Mouse (Mus musculus) stomach, embryonic 15.5 days (tissue): ENCODE results near the gene Tfdp2. TPM values are rescaled to one million over a fixed set of nuclear protein-coding genes. Genes with fewer than 3 reads are reported as not detected.
A peak's percentile ranks its signal among the peaks of the same experiment; 100 is the strongest.
"Not testable (repeated sequence)": the region's sequence is repeated elsewhere in the genome, so short reads cannot be mapped to it uniquely, and the experiment has no call there.

Experiments
- ATAC-seq: fragments of 200-750 bp; cut with Nextera tagmentation; 2 replicates; pipeline ENCODE4 v1.8.0; 2017; ENCODE audit warnings: low read depth, moderate number of reproducible peaks, moderate TSS enrichment; ENCODE audit not compliant: insufficient read depth, low FRiP score
- H3K27ac ChIP-seq: fragments of 300-500 bp; sonication (generic); 2 replicates; pipeline ENCODE4 v1.5.1; 2015; ENCODE audit warnings: mild to moderate bottlenecking, inconsistent platforms
- H3K27me3 ChIP-seq: fragments of 300-500 bp; sonication (generic); replicated peaks from 2 replicates; pipeline ENCODE4 v1.6.1; 2015; ENCODE audit warnings: inconsistent platforms
- H3K36me3 ChIP-seq: fragments of 300-500 bp; sonication (generic); 2 replicates; pipeline ENCODE4 v1.6.1; 2015; ENCODE audit warnings: inconsistent platforms
- H3K4me1 ChIP-seq: fragments of 300-500 bp; sonication (generic); 2 replicates; pipeline ENCODE4 v1.6.1; 2015; ENCODE audit warnings: inconsistent platforms
- H3K4me2 ChIP-seq: fragments of 300-500 bp; sonication (generic); 2 replicates; pipeline ENCODE4 v1.6.1; 2015; ENCODE audit warnings: mild to moderate bottlenecking, inconsistent platforms
- H3K4me3 ChIP-seq: fragments of 300-500 bp; sonication (generic); replicated peaks from 2 replicates; pipeline ENCODE4 v1.5.1; 2015; ENCODE audit warnings: inconsistent platforms
- H3K9ac ChIP-seq: fragments of 300-500 bp; sonication (generic); 2 replicates; pipeline ENCODE4 v1.6.1; 2015; ENCODE audit warnings: inconsistent platforms
- H3K9me3 ChIP-seq: fragments of 300-500 bp; sonication (generic); 2 replicates; pipeline ENCODE4 v1.6.1; 2016; ENCODE audit warnings: inconsistent platforms
- WGBS: fragments of 180-500 bp; shearing (Covaris S2); methylation state at CpG from one replicate; pipeline ENCODE4 v1.1.7; 2015; 5-methylcytosine and 5-hydroxymethylcytosine counted together
- polyA plus RNA-seq: library from polyadenylated mRNA; unstranded; fragments of >200 nt; fragmentation: Nextera tagmentation; extraction: Ambion mirVana; gene quantifications from 2 replicates; pipeline ENCODE4 v1.2.1, GENCODE M21; 2015

The Tfdp2 gene
- polyA plus RNA-seq, 1 experiment from 2014 or later = 38.9 TPM

- Histone ChIP-seq H3K9ac (no peak overlapping the region), H3K9me3 (no peaks in the 10 kb centered on the region), H3K4me3 (no peak overlapping the region), H3K4me2 (no peak overlapping the region), H3K36me3 (0 out of 2 replicates have a peak, but pooled peaks cover 3% of the 10 kb centered on the region), H3K27ac (no peak overlapping the region), H3K4me1 (no peaks in the 10 kb centered on the region), H3K27me3 (no peaks in the 10 kb centered on the region)
- WGBS = 77% methylated on average over 6 of the region's 6 CpGs
- no peak for ATAC-seq
Measured at GRCm38 (mm10) chr9:96320551-96320980, 124.5 kb downstream of the Tfdp2 start.

- Histone ChIP-seq H3K9ac (no peak overlapping the region), H3K4me1 (peaks cover 4% of the 10 kb centered on the region; the same call in 1 of the 2 replicates), H3K27ac (no peak overlapping the region), H3K27me3 (no peaks in the 10 kb centered on the region), H3K36me3 (0 out of 2 replicates have a peak, but pooled peaks cover 3% of the 10 kb centered on the region), H3K4me2 (no peak overlapping the region), H3K4me3 (no peak overlapping the region), H3K9me3 (no peaks in the 10 kb centered on the region)
- 92% methylated on average over 15 of the region's 15 CpGs for WGBS
- ATAC-seq = no peak
Measured at GRCm38 (mm10) chr9:96322411-96323152, 126.5 kb downstream of the Tfdp2 start.

GRCm38 (mm10) chr9:96324502-96324901 is 128.4 kb downstream of the Tfdp2 start:
- H3K9me3 ChIP-seq = no peaks in the 10 kb centered on the region
- peaks cover 4% of the 10 kb centered on the region; the same call in 1 of the 2 replicates for H3K4me1 ChIP-seq
- no peaks in the 10 kb centered on the region for H3K27me3 ChIP-seq
- H3K4me3 ChIP-seq = no peak overlapping the region
- ATAC-seq = no peak
- 72% methylated on average over 4 of the region's 4 CpGs for WGBS
- H3K9ac ChIP-seq = no peak overlapping the region
- no peaks in the 10 kb centered on the region for H3K36me3 ChIP-seq
- no peak overlapping the region for H3K4me2 ChIP-seq
- H3K27ac ChIP-seq = no peak overlapping the region

GRCm38 (mm10) chr9:96326496-96326923 is 130.4 kb downstream of the Tfdp2 start:
- no peaks in the 10 kb centered on the region for H3K9me3 ChIP-seq
- 50% methylated on average over 6 of the region's 6 CpGs for WGBS
- H3K9ac ChIP-seq = no peak overlapping the region
- no peak overlapping the region for H3K4me2 ChIP-seq
- no peak for ATAC-seq
- no peaks in the 10 kb centered on the region for H3K27me3 ChIP-seq
- no peak overlapping the region for H3K4me3 ChIP-seq
- peaks cover 4% of the 10 kb centered on the region; the same call in 1 of the 2 replicates for H3K4me1 ChIP-seq
- 0 out of 2 replicates have a peak overlapping the region, but pooled peaks have one; percentile 36 for H3K27ac ChIP-seq
- no peaks in the 10 kb centered on the region for H3K36me3 ChIP-seq

- H3K4me3 ChIP-seq = no peak overlapping the region
- no peak overlapping the region for H3K9ac ChIP-seq
- H3K27me3 ChIP-seq = no peaks in the 10 kb centered on the region
- 80% methylated on average over 4 of the region's 4 CpGs for WGBS
- peaks cover 4% of the 10 kb centered on the region; the same call in 1 of the 2 replicates for H3K4me1 ChIP-seq
- ATAC-seq = no peak
- H3K9me3 ChIP-seq = no peaks in the 10 kb centered on the region
- no peak overlapping the region for H3K27ac ChIP-seq
- no peak overlapping the region for H3K4me2 ChIP-seq
- 0 out of 2 replicates have a peak, but pooled peaks cover 5% of the 10 kb centered on the region for H3K36me3 ChIP-seq
Measured at GRCm38 (mm10) chr9:96328226-96328625, 132.2 kb downstream of the Tfdp2 start.

GRCm38 (mm10) chr9:96331146-96331545 is 135.1 kb downstream of the Tfdp2 start:
- Histone ChIP-seq H3K9me3 (no peaks in the 10 kb centered on the region), H3K9ac (no peak overlapping the region), H3K4me2 (no peak overlapping the region), H3K4me3 (no peak overlapping the region), H3K27ac (no peak overlapping the region), H3K4me1 (peaks cover 2% of the 10 kb centered on the region; the same call in 1 of the 2 replicates), H3K36me3 (peaks cover 19% of the 10 kb centered on the region; the same call in 1 of the 2 replicates), H3K27me3 (no peaks in the 10 kb centered on the region)
- ATAC-seq = no peak
- WGBS = 89% methylated on average over 5 of the region's 5 CpGs

GRCm38 (mm10) chr9:96345750-96346149 is 149.7 kb downstream of the Tfdp2 start:
- Histone ChIP-seq H3K4me1 (no peaks in the 10 kb centered on the region; the same call in 1 of the 2 replicates), H3K9me3 (no peaks in the 10 kb centered on the region), H3K27ac (no peak overlapping the region), H3K9ac (no peak overlapping the region), H3K4me2 (no peak overlapping the region), H3K4me3 (no peak overlapping the region), H3K27me3 (no peaks in the 10 kb centered on the region), H3K36me3 (peaks cover 18% of the 10 kb centered on the region)
- 89% methylated on average over 3 of the region's 3 CpGs for WGBS
- ATAC-seq = no peak

GRCm38 (mm10) chr9:96348885-96349284 is 152.8 kb downstream of the Tfdp2 start:
- WGBS = 77% methylated on average over 5 of the region's 5 CpGs
- H3K9me3 ChIP-seq = no peaks in the 10 kb centered on the region
- no peak overlapping the region for H3K9ac ChIP-seq
- no peak for ATAC-seq
- no peak overlapping the region for H3K27ac ChIP-seq
- H3K27me3 ChIP-seq = no peaks in the 10 kb centered on the region
- no peak overlapping the region for H3K4me2 ChIP-seq
- H3K4me3 ChIP-seq = no peak overlapping the region
- 0 out of 2 replicates have a peak, but pooled peaks cover 3% of the 10 kb centered on the region for H3K36me3 ChIP-seq
- no peaks in the 10 kb centered on the region; the same call in 1 of the 2 replicates for H3K4me1 ChIP-seq

- Histone ChIP-seq H3K4me3 (no peak overlapping the region), H3K27ac (peak overlapping the region; percentile 5; the same call in 1 of the 2 replicates), H3K36me3 (0 out of 2 replicates have a peak, but pooled peaks cover 1% of the 10 kb centered on the region), H3K9ac (no peak overlapping the region), H3K4me1 (no peaks in the 10 kb centered on the region; the same call in 1 of the 2 replicates), H3K27me3 (no peaks in the 10 kb centered on the region), H3K9me3 (no peaks in the 10 kb centered on the region), H3K4me2 (no peak overlapping the region)
- no peak for ATAC-seq
- WGBS = 38% methylated on average over 4 of the region's 4 CpGs
Measured at GRCm38 (mm10) chr9:96350010-96350409, 153.9 kb downstream of the Tfdp2 start.

GRCm38 (mm10) chr9:96350476-96350875 is 154.4 kb downstream of the Tfdp2 start:
- Histone ChIP-seq H3K4me2 (no peak overlapping the region), H3K9me3 (no peaks in the 10 kb centered on the region), H3K4me3 (no peak overlapping the region), H3K36me3 (no peaks in the 10 kb centered on the region), H3K27me3 (no peaks in the 10 kb centered on the region), H3K4me1 (no peaks in the 10 kb centered on the region; the same call in 1 of the 2 replicates), H3K9ac (no peak overlapping the region), H3K27ac (peak overlapping the region; percentile 5; the same call in 1 of the 2 replicates)
- ATAC-seq = no peak
- WGBS = 55% methylated on average over 3 of the region's 3 CpGs

GRCm38 (mm10) chr9:96351771-96352170 is 155.7 kb downstream of the Tfdp2 start:
- H3K27me3 ChIP-seq, H3K9me3 ChIP-seq, ATAC-seq, H3K27ac ChIP-seq, H3K4me2 ChIP-seq, H3K9ac ChIP-seq, H3K36me3 ChIP-seq, H3K4me1 ChIP-seq, H3K4me3 ChIP-seq: not testable (repeated sequence)
- 87% methylated on average over 6 of the region's 6 CpGs for WGBS

GRCm38 (mm10) chr9:96353121-96353769 is 157.2 kb downstream of the Tfdp2 start:
- H3K4me3 ChIP-seq = no peak overlapping the region
- H3K4me1 ChIP-seq = no peaks in the 10 kb centered on the region; the same call in 1 of the 2 replicates
- H3K36me3 ChIP-seq = no peaks in the 10 kb centered on the region
- H3K9ac ChIP-seq = no peak overlapping the region
- ATAC-seq = no peak
- H3K4me2 ChIP-seq = no peak overlapping the region
- H3K27me3 ChIP-seq = no peaks in the 10 kb centered on the region
- no peaks in the 10 kb centered on the region for H3K9me3 ChIP-seq
- no peak overlapping the region for H3K27ac ChIP-seq
- 86% methylated on average over 12 of the region's 12 CpGs for WGBS
